Mouse (Mus musculus): Measurements from ENCODE around the gene Sox5. TPM values are rescaled to one million over a fixed set of nuclear protein-coding genes. Genes with fewer than 3 reads are reported as not detected.

Gene Sox5
- polyA plus RNA-seq, 1 experiment from 2014 or later, result 25.8 TPM

DNA sequence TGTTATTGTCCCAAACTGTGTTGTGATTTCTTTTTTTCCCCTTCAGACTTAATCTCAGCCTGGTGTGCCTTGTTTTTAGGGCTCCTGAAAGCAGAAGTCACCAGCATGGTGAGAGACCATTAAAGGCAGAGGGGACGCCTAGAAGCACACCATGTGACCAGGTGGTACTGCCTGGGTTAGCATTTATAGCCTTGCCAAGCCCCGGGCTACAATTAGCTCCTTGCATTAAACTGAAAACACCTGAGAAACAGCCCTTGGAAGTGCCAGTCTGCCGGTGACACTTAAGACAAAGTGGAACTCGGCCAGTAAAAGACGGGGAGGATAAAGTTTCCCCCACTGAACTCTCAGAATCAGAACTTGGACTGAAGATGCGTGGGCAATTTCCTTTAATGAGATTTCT lies 318.1 kb downstream of the Sox5 start:
- Histone ChIP-seq H3K4me2 (ENCODE audit: low read depth, low read length) (no peak overlapping the region), H3K9me3 (replicated peaks; ENCODE audit: control insufficient read depth, low read length) (no peaks in the 10 kb centered on the region), H3K27me3 (ENCODE audit: control insufficient read depth, insufficient read depth, low read length) (no peaks in the 10 kb centered on the region), H3K4me3 (replicated peaks; ENCODE audit: low read length) (no peak overlapping the region), H3K27ac (ENCODE audit: low read length) (no peak overlapping the region), H3K36me3 (ENCODE audit: control insufficient read depth, insufficient read depth, low read length) (no peaks in the 10 kb centered on the region), H3K4me1 (ENCODE audit: control insufficient read depth, insufficient read depth, low read length) (no peaks in the 10 kb centered on the region), H3K9ac (ENCODE audit: low read length) (no peak overlapping the region)
- WGBS, result 79% methylated on average over 6 of the region's 6 CpGs
- ATAC-seq (ENCODE audit: insufficient read depth, low FRiP score), result no peak

DNA sequence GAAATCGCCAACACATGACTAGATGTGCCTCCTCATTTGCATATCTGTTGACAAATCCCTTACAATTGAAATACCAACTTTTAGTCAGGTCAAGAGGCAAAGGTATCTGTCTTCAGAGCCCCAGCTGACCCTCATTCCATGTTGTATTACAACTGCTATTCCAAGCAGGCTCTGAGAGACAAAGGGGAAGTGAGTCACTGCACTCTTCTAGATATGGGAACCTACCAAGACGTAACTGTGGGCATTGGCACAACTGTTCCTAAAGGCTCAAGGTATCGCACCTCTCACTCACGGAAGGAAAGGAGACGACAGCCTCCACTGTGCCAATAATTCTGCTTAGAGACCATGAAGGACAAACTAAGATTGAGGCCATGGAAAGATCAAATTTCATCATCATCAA lies 318.5 kb downstream of the Sox5 start:
- ATAC-seq (ENCODE audit: insufficient read depth, low FRiP score), result no peak
- Histone ChIP-seq H3K4me2 (ENCODE audit: low read depth, low read length) (no peak overlapping the region), H3K27me3 (ENCODE audit: control insufficient read depth, insufficient read depth, low read length) (no peaks in the 10 kb centered on the region), H3K9ac (ENCODE audit: low read length) (no peak overlapping the region), H3K36me3 (ENCODE audit: control insufficient read depth, insufficient read depth, low read length) (no peaks in the 10 kb centered on the region), H3K4me1 (ENCODE audit: control insufficient read depth, insufficient read depth, low read length) (no peaks in the 10 kb centered on the region), H3K9me3 (replicated peaks; ENCODE audit: control insufficient read depth, low read length) (no peaks in the 10 kb centered on the region), H3K4me3 (replicated peaks; ENCODE audit: low read length) (no peak overlapping the region), H3K27ac (ENCODE audit: low read length) (no peak overlapping the region)
- WGBS, result 92% methylated on average over 5 of the region's 5 CpGs

DNA sequence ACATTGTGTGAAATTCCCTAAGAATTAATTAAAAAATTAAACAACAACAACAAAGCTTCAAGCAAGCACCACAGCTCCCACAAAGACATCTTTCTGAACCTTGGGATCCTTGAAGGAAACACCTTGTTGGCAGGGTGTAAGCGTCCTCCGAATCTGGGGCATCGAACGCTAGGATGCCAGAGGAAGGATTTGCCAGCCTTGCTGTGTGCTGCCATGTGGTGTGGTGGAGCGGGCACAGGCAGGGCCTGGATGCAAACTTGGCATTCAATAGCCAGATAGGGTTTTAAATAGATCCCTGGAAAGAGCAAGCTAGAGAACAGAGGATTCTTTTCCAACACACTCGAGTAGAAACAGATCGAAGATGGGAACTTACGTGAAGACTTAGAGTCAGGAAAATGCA lies 322.3 kb downstream of the Sox5 start:
- Histone ChIP-seq H3K4me2 (ENCODE audit: low read depth, low read length) (no peak overlapping the region), H3K9me3 (replicated peaks; ENCODE audit: control insufficient read depth, low read length) (no peaks in the 10 kb centered on the region), H3K36me3 (ENCODE audit: control insufficient read depth, insufficient read depth, low read length) (no peaks in the 10 kb centered on the region), H3K9ac (ENCODE audit: low read length) (no peak overlapping the region), H3K27me3 (ENCODE audit: control insufficient read depth, insufficient read depth, low read length) (no peaks in the 10 kb centered on the region), H3K4me3 (replicated peaks; ENCODE audit: low read length) (no peak overlapping the region), H3K27ac (ENCODE audit: low read length) (no peak overlapping the region), H3K4me1 (ENCODE audit: control insufficient read depth, insufficient read depth, low read length) (no peaks in the 10 kb centered on the region)
- no peak for ATAC-seq (ENCODE audit: insufficient read depth, low FRiP score)
- 96% methylated on average over 8 of the region's 8 CpGs for WGBS

- ATAC-seq (ENCODE audit: insufficient read depth, low FRiP score), result no peak
- Histone ChIP-seq H3K36me3 (ENCODE audit: control insufficient read depth, insufficient read depth, low read length) (no peaks in the 10 kb centered on the region), H3K9ac (ENCODE audit: low read length) (no peak overlapping the region), H3K4me3 (replicated peaks; ENCODE audit: low read length) (no peak overlapping the region), H3K27me3 (ENCODE audit: control insufficient read depth, insufficient read depth, low read length) (no peaks in the 10 kb centered on the region), H3K27ac (ENCODE audit: low read length) (no peak overlapping the region), H3K4me2 (ENCODE audit: low read depth, low read length) (no peak overlapping the region), H3K9me3 (replicated peaks; ENCODE audit: control insufficient read depth, low read length) (no peaks in the 10 kb centered on the region), H3K4me1 (ENCODE audit: control insufficient read depth, insufficient read depth, low read length) (no peaks in the 10 kb centered on the region)
- 82% methylated on average over 9 of the region's 9 CpGs for WGBS
These were observed 324.3 kb downstream of the Sox5 start for GRCm38 (mm10) chr6:144457500-144457899.

- no peak overlapping the region for H3K4me2 ChIP-seq (ENCODE audit: low read depth, low read length)
- no peak for ATAC-seq (ENCODE audit: insufficient read depth, low FRiP score)
- H3K27me3 ChIP-seq (ENCODE audit: control insufficient read depth, insufficient read depth, low read length), result no peaks in the 10 kb centered on the region
- no peaks in the 10 kb centered on the region for H3K4me1 ChIP-seq (ENCODE audit: control insufficient read depth, insufficient read depth, low read length)
- H3K9me3 ChIP-seq (replicated peaks; ENCODE audit: control insufficient read depth, low read length), result no peaks in the 10 kb centered on the region
- H3K4me3 ChIP-seq (replicated peaks; ENCODE audit: low read length), result no peak overlapping the region
- no peak overlapping the region for H3K27ac ChIP-seq (ENCODE audit: low read length)
- WGBS, result 50% methylated on average over 11 of the region's 11 CpGs
- no peaks in the 10 kb centered on the region for H3K36me3 ChIP-seq (ENCODE audit: control insufficient read depth, insufficient read depth, low read length)
- no peak overlapping the region for H3K9ac ChIP-seq (ENCODE audit: low read length)
These were observed 327.2 kb downstream of the Sox5 start for GRCm38 (mm10) chr6:144454291-144455276.

GRCm38 (mm10) chr6:144453605-144454004 lies 328.2 kb downstream of the Sox5 start:
- H3K36me3 ChIP-seq (ENCODE audit: control insufficient read depth, insufficient read depth, low read length), result no peaks in the 10 kb centered on the region
- H3K9ac ChIP-seq (ENCODE audit: low read length), result no peak overlapping the region
- H3K4me1 ChIP-seq (ENCODE audit: control insufficient read depth, insufficient read depth, low read length), result no peaks in the 10 kb centered on the region
- no peak overlapping the region for H3K4me2 ChIP-seq (ENCODE audit: low read depth, low read length)
- ATAC-seq (ENCODE audit: insufficient read depth, low FRiP score), result no peak
- no peaks in the 10 kb centered on the region for H3K9me3 ChIP-seq (replicated peaks; ENCODE audit: control insufficient read depth, low read length)
- no peaks in the 10 kb centered on the region for H3K27me3 ChIP-seq (ENCODE audit: control insufficient read depth, insufficient read depth, low read length)
- 75% methylated on average over 7 of the region's 7 CpGs for WGBS
- no peak overlapping the region for H3K4me3 ChIP-seq (replicated peaks; ENCODE audit: low read length)
- no peak overlapping the region for H3K27ac ChIP-seq (ENCODE audit: low read length)

GRCm38 (mm10) chr6:144453147-144453546 lies 328.6 kb downstream of the Sox5 start:
- H3K4me2 ChIP-seq (ENCODE audit: low read depth, low read length), result no peak overlapping the region
- no peaks in the 10 kb centered on the region for H3K9me3 ChIP-seq (replicated peaks; ENCODE audit: control insufficient read depth, low read length)
- H3K9ac ChIP-seq (ENCODE audit: low read length), result no peak overlapping the region
- H3K4me1 ChIP-seq (ENCODE audit: control insufficient read depth, insufficient read depth, low read length), result no peaks in the 10 kb centered on the region
- no peaks in the 10 kb centered on the region for H3K36me3 ChIP-seq (ENCODE audit: control insufficient read depth, insufficient read depth, low read length)
- H3K27ac ChIP-seq (ENCODE audit: low read length), result no peak overlapping the region
- no peak for ATAC-seq (ENCODE audit: insufficient read depth, low FRiP score)
- WGBS, result 59% methylated on average over 1 of the region's 1 CpGs
- H3K4me3 ChIP-seq (replicated peaks; ENCODE audit: low read length), result no peak overlapping the region
- H3K27me3 ChIP-seq (ENCODE audit: control insufficient read depth, insufficient read depth, low read length), result no peaks in the 10 kb centered on the region

- Histone ChIP-seq H3K4me3 (replicated peaks; ENCODE audit: low read length) (no peak overlapping the region), H3K27me3 (ENCODE audit: control insufficient read depth, insufficient read depth, low read length) (no peaks in the 10 kb centered on the region), H3K4me1 (ENCODE audit: control insufficient read depth, insufficient read depth, low read length) (no peaks in the 10 kb centered on the region), H3K9ac (ENCODE audit: low read length) (no peak overlapping the region), H3K27ac (ENCODE audit: low read length) (no peak overlapping the region), H3K4me2 (ENCODE audit: low read depth, low read length) (no peak overlapping the region), H3K36me3 (ENCODE audit: control insufficient read depth, insufficient read depth, low read length) (no peaks in the 10 kb centered on the region), H3K9me3 (replicated peaks; ENCODE audit: control insufficient read depth, low read length) (no peaks in the 10 kb centered on the region)
- no peak for ATAC-seq (ENCODE audit: insufficient read depth, low FRiP score)
- WGBS, result 83% methylated on average over 11 of the region's 11 CpGs
These were observed 329.4 kb downstream of the Sox5 start for GRCm38 (mm10) chr6:144452200-144452977.

GRCm38 (mm10) chr6:144451631-144452030 lies 330.1 kb downstream of the Sox5 start:
- no peak for ATAC-seq (ENCODE audit: insufficient read depth, low FRiP score)
- 92% methylated on average over 4 of the region's 4 CpGs for WGBS

More at GRCm38 (mm10) chr6:144451631-144452030, 330.1 kb downstream of the Sox5 start:
- H3K27me3 ChIP-seq (ENCODE audit: control insufficient read depth, insufficient read depth, low read length), result no peaks in the 10 kb centered on the region
- no peak overlapping the region for H3K27ac ChIP-seq (ENCODE audit: low read length)
- H3K4me1 ChIP-seq (ENCODE audit: control insufficient read depth, insufficient read depth, low read length), result no peaks in the 10 kb centered on the region
- H3K4me3 ChIP-seq (replicated peaks; ENCODE audit: low read length), result no peak overlapping the region
- H3K4me2 ChIP-seq (ENCODE audit: low read depth, low read length), result no peak overlapping the region
- H3K36me3 ChIP-seq (ENCODE audit: control insufficient read depth, insufficient read depth, low read length), result no peaks in the 10 kb centered on the region
- H3K9me3 ChIP-seq (replicated peaks; ENCODE audit: control insufficient read depth, low read length), result no peaks in the 10 kb centered on the region
- no peak overlapping the region for H3K9ac ChIP-seq (ENCODE audit: low read length)

Measured in stomach, embryonic 16.5 days (tissue).